Mouse (Mus musculus) left cerebral cortex, postnatal 25 days (tissue): ENCODE results near the gene Themis3. TPM values are rescaled to one million over a fixed set of nuclear protein-coding genes. Genes with fewer than 3 reads are reported as not detected.

Experiments
- DNase-seq, 2 experiments: peaks; one replicate each; pipeline ENCODE4 v3.0.0; 2022; ENCODE audit warnings: low spot score in 2 of 2, mixed read lengths in 1 of 2
- intact Hi-C: fragments of 180-260 bp; cut with DNase I; formaldehyde crosslinking; loops from one replicate; pipeline ENCODE4 v1.15.1; 2025
- total RNA-seq, 2 experiments: library from RNA; stranded (reverse); gene quantifications; 2 replicates each; pipeline ENCODE4 v1.2.3; 2021

Gene Themis3
- total RNA-seq: under 1 TPM; 0.14 to 0.25 TPM

DNA sequence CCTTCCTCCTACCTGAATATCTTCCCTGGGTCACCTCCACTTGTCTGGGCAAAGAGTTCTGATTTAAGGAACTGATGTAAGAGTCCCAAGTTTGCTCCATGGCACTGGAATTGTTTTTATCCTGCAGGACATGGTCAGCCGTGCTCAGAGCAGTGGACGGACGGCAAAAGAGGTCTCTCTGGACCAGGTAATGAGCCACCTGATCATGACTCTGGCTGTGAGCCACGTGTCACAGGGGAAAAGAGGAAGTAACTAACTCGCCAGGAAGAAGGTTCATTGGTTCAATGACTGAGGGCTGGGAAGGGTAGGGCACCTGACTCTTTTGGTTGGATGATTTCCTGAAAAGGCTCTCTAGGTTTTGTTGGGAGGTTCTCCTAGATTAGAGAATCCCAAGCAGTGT, at the start of gene Themis3:
Themis3 (minus strand) TSS at position 187 of the 400 bp plus-strand sequence.
- intact Hi-C loops: no loop called here
- DNase-seq: no peak

DNA sequence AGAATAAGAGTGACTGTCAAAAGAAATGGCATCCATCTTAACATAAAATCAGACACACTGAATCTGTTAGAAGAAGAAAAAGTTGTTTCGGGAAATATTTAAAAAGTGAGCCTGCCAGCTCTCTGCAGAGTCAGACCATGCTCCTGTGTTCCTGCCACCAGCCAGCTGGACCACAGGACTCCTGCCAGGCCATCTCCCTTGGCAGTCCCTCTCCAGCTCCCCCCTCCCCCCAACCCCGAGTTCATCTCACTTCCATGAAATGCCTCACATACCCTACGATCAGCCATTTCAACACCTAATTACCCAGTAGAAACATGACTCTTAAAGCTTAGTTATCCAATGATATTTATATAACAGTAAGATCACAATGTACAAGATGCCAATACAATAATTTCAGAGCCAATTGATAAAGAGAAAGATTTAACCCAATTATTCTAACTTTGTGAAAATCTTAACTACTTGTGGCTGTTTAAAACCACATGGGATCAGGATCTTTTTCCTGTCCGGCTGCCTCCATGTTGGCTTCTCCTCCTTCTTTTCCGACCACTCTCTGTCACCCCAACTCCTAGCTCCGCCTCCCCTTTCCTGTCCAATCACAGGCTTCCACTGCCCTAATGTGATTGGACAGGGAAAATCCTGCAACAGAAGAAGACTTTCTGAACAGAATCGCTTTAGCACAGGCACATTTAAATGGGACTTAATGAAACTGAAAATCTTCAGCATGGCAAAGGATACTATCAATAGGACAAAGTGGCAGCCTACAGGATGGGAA, 43.7 kb upstream of the Themis3 start:
- no peak for DNase-seq
- intact Hi-C loops: no loop called here

DNA sequence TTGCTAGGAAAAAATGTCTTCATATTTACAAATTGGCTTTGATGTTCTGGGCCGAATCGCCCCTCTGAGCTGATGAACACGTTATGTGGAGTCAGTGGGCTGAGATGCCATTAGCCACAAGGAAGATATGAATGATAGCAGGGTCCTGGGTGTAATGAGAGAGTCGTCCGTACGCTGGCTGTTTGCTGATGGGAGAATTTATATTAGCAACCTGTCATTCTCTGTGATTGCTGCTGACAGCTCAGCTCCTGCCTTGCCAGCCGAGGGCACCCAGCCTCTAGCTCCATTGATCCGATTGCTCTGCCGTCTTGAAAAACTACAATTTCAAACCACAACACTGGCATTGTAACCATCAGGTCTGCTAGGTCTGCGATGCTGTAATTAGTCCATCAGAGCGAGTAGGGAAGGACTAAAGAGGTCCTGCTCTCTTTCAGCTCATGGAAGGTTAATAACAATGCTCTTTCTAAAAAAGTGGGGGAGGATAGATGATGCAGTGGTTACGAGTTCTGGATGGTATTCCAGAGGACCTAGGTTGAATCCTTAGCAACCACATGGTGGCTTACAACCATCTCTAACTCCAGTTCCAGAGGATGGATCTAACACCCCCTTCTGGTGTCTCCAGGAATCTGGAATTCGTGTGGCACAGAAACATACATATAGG, 25.7 kb upstream of the Themis3 start:
- intact Hi-C loops: no loop called here
- no peak for DNase-seq

DNA sequence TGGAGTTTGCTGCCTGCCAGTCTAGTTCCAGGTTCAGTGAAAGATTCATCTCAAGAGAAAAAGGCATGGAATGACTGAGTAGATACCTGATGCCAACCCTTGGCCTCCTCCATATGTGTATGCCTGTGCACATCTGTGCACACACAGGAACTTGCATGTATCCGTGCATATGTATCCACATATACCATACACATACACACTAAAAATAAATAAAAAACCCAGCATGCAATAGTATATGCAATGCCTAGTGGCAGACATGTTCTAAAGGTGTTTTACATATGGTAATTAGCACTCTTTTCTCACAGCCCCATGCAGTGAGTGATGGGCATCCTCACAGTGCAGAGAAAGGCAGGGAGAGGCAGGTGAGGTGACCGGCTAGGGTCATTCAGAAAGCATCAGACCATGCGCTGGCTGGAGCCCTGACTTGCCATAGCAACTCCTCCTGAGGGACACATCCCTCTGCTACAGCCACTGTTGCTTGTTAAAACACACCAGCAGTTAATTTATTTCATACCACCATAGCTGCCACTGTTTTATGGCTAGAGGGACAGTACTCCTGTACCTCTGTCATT, 24.9 kb upstream of the Themis3 start:
- no peak for DNase-seq
- intact Hi-C loops: no loop called here

DNA sequence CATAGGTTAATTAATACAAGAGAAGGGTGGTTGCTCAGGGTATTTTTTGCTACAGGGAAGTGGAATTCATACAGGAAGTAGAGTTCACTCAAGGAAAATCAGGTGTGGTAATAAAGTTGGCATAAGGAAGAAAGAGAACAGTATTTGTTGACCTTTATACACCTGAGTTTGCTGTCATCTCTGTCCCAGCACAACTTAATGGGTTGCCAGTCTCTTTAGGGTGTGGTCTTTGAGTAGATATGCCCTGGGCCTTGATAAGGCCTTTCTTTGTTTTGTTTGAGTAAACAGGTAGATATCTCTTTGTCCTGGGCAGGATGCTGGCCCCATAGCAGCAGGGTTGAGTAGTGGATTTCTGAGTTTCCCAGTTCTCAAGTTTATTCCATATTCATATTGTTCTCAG, 15.6 kb upstream of the Themis3 start:
- no peak for DNase-seq
- intact Hi-C loops: no loop called here

DNA sequence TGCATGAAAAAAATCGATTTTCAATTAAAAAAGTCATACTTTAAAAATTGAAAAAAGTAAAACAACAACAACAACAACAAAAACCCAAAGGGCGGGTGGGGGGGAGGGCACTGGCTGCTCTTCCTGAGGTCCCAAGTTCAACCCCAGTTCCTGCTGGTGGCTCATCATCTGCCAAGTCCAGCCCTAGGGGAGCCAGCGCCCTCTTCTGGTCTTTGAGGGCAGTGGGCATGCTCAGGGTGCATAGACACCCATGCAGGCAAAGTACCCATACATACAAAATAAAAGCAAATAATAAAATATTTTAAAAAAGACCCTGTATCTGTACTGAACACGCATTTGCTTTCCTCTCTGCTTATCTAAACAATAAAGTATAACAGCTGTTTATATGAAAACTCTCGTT, 10.5 kb upstream of the Themis3 start:
- intact Hi-C loops: no loop called here
- DNase-seq: no peak

DNA sequence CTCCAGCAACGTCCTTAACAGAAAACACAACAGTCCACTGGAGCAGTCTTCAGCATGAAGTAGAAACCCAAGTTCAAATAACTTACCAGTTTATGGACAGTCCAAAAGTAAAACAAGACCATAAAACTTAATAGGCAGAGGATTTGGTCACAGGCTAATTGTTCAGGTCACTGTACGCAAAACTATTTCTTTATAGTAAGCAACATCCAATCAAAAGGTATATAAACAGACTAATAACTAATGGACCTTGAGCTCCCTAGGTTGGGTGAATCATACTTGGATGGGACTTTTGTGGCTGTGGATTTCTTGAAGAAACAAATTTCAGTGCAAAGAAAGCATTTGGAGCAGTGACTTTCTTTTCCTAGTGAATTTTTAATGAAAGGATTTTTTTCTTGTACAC, 6.8 kb upstream of the Themis3 start:
- no peak for DNase-seq
- intact Hi-C loops: no loop called here

DNA sequence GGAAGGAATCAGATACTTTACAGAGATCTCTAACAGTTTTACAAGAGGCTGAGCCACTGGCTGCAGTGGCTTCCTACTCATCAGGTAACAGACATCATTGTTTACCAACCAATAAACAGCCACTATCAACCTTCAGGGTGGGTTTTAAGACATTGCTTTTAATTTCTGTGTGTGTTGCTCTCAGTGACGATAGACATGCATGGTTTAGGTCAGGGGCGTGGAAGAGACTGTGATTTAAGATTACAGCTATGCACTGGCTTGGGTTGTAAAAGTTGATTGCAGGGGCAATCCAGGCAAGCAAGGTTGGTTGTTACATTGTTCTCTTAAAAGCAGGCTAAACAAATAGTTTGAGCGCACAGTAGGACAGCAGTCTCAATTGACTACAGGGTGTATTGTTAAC, 1.4 kb upstream of the Themis3 start:
- no peak for DNase-seq
- intact Hi-C loops: no loop called here

DNA sequence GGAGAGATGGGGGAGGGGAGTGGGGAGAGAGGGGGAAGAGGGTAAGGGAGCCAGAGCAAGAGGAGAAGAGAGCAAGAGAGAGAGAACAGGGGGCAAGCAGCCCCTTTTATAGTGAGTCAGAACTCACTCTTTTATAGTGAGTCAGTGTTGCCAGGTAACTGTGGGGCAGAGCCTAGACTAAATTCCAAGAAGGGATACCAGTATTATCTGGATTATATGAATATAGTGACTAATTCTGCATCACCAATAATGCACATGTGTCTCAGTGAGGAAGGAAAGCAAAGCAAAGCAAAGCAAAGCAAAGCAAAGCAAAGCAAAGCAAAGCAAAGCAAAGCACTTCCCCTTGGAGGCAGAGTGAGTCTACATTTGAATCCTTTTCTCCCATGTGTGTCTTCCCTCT, 835 bp upstream of the Themis3 start:
- intact Hi-C loops: no loop called here
- no peak for DNase-seq

DNA sequence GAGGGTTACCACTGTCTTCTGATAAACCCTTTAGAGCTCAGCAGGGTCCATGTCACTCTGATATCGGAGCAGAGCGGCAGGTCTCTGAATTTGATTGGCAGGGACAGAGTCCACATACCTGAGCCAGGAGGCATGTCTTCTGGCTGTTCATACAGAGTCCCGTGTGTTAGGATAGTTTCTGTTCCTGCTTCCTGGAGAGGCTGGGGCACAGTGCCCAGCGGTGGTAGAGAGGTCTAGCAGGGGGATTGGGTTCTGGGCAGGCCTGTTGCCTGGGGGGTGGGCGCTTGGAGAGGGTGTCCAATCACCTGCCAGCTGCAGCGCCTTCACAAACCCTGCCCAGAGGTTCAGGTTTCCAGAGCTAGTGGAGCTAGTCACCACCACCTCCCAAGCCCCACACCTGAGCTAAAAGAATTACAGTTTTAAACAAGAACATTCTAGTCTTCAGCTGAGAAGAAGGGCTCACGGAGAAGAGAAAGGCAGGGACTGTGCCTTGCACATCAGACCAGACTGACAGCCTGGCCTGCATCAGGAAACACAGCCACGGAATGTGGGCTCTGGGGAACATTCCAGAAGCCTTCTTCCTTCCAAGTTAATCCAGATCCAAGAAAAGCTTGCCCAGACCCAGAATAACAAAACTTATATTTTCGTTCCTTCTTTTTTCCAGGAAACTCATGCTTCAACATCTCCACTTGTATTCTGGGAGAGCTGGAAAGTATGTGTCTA, 3.9 kb downstream of the Themis3 start:
- intact Hi-C loops: no loop called here
- DNase-seq: peak in 1 of 2 experiments; percentile 18

DNA sequence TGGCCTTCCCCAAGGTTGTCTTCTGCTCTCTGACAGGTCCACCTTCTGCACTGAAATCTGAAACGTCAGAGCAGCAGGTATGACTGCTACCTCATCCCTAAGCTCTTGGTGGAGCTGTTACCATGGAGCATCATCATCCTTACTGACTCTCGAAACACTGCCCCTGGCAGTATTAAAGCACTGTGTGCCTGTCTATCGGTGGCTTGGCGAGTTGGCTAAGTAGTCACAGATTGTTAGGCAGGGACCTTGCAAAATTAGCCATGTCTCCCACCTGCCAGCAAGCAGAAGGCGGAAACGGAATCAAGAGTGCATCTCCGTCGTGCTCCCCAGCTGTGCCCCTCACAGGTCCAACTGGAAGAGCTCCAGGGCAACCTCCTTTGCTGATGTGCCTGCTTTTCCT, 4.6 kb downstream of the Themis3 start:
- DNase-seq: no peak
- intact Hi-C loops: loop anchor here (10.0 kb wide), 1 partner anchor 585 kb away; no protein-coding TSS in a partner anchor

DNA sequence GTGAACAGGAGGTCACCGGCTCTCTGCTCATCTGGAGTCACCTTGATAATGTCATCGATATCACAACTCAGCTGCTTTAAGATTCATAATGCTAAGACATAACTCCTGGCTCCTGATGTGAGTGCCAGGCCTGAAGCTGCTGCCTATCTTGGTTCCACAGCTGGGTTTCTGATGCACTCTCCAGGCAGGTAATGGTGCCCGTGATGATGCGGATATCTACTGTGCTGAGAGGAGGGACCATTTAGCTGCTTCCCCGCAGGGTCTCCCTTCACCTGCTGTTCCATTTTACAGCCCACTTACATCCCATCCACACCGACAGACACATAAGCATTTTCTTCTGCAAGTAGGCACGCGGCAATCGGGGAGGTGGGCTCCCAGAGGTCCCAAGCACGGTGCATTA, 7.7 kb downstream of the Themis3 start:
- intact Hi-C loops: loop anchor here (10.0 kb wide), 1 partner anchor 588 kb away; no protein-coding TSS in a partner anchor

DNA sequence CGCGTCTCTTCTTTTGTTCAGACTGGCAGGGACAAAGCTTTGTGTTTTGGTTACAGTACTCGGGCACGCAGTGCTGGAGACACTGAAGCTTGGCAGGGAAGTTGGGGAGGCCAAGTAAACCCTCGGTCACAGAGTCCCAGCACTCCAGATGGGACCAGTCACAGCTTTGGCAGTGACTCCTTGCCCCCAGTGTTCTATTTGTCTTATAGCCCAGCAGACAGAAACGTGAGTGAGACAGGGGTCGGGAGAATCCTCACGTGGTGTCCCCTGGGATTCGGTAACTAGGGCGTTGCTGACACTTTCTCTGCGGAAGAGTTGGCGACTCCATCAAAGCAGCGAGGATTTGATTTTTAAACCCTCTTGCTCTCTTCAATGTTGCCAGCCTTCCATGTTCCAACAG, 8.3 kb downstream of the Themis3 start:
- DNase-seq: no peak
- intact Hi-C loops: loop anchor here (10.0 kb wide), 1 partner anchor 589 kb away; no protein-coding TSS in a partner anchor

More for the DNA sequence above, 7.7 kb downstream of the Themis3 start:
- no peak for DNase-seq

DNA sequence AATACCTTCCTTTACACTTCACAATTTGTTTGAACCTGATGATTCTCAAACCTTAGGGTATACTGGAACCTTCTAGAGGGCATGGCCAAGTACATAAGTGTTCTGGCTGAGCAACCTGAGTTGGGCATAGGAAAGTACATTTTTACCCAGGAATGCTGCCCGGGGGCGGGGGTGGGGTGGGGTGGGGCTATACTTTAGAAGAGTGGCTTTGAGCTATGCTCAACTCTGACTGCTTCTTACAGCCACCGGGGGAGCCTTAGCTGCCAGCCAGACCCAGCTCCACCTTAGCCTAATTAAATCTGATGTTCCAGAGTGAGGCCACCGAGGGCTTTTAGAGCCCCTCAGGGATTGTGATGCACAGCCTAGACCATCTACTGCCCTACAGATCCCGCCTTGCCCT, 13.4 kb downstream of the Themis3 start:
- intact Hi-C loops: loop anchor here (10.0 kb wide), 1 partner anchor 594 kb away; no protein-coding TSS in a partner anchor

DNA sequence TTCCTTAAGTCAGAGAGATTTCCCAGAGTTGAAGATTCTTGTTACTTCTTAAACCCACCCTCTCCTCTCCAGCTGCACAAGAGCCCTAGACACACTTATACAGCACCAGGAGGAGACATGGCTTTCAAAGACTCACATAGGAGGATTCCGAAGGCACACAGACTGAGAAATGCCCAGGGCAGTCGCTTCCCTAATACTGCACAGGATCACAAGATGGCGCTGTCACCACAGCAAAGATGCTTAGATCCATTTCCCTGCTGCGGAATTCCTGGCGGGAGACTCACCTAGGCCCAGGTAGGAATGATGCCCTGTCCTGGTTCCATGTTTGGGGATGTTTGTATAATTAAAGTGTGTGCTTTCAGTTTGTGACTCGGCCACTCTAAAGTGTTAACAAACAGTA, 16.4 kb downstream of the Themis3 start:
- DNase-seq: peak; percentile 67 to 73
- intact Hi-C loops: loop anchor here (1.0 to 5.0 kb wide), 5 partner anchors 179 to 1259 kb away; no protein-coding TSS in a partner anchor

More for the DNA sequence above, 13.4 kb downstream of the Themis3 start:
- DNase-seq: no peak

DNA sequence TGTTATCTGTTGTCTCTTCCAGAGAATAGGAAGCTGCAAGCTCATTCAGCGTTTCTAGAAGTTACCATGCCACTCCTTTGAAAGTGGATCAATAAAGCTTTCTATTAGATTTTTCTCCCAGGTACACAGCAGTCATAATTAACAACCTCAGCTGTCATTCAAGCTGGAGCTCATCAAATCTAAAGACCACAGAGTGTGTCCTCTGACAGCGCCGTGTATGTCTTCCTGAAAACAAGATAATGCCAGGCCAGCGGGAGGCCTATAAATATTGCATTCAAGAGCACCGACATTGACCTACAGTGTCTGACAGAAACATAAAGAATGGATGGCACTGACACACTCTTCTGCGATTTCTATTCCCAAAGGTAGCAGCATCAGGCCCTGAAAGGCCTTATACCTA, 16.9 kb downstream of the Themis3 start:
- no peak for DNase-seq
- intact Hi-C loops: loop anchor here (5.0 kb wide), 4 partner anchors 180 to 1260 kb away; no protein-coding TSS in a partner anchor

DNA sequence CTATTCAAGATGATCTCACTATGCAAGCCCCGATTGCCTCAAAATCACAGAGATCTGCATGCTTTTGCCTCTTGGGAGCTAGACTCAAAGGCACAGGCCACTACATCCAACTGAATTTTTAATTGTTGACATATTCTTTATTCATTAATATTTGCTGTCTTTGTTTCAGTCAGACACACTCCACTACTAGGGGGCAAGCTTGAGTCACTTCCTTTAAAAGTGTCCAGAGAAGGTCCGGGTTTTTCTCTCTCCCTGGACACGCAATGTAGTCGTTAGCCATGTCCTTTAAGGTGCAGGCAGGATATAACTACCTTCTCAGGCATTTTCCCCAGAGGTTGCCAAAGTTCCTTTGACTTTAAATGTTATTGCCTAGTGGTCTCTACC, 21.8 kb downstream of the Themis3 start:
- intact Hi-C loops: no loop called here
- DNase-seq: peak in 1 of 2 experiments; percentile 6

DNA sequence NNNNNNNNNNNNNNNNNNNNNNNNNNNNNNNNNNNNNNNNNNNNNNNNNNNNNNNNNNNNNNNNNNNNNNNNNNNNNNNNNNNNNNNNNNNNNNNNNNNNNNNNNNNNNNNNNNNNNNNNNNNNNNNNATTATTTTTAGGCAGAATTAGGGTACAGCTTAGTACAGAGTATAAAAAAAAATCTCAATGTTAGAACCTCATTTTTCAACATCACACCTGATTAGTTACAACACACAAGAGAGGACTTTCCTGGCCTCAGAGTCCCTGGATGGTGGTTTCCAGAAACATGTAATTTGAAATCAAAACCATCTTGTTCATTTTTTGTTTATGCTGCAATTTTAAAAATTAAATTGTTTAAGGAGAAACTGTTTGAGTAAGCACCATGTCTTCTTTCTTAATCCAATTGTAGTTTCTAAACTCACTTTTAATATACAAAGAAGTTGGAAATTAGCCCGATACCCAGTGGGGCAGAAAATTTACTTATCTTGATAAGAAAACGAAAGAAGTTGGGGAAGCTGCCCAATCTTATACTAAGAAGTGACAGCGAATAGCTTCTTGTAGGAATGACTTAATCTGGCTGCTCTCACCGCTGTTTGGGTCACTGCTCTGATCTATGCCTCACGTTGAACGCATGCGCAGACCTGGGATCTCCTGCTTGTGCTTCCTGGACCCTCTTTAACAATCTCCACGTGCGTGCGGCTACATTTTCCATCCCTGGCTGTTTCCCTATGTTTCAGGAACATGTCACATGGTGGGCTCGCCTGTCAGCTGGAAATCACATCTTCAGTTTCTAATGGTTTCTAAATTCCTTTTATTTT, 22.4 kb downstream of the Themis3 start:
- intact Hi-C loops: no loop called here
- DNase-seq: no peak

DNA sequence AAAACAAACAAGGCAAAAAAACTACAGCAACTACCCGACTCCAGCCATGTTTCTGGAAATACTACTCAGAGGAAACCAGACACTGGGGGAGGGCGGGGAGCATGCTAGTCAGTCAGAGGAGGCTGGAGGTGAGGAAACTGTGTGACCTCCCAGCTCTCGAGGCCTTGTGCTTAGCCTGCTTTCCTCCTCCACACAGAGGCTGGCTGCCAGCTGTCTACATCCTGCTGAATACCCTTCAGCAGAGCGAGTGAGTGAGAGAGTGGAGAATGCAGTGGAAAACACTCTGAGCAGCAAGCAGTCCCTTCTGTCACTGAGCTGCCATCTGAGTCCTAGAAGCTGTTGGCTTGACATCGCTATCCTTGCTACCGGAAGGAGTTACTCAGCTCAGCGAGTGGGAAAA, 30.2 kb downstream of the Themis3 start:
- DNase-seq: peak; percentile 6 to 44
- intact Hi-C loops: no loop called here
